1 mouse cellular context compared by ENCODE assay signal in genomic region chr17:36899376-36899775, GRCm38 (mm10).
TF ChIP-seq lines count a peak whose summit lies in the region.

No protein-coding gene starts in this region.

TF ChIP-seq in MEL, 35 proteins besides CTCF, POLR2A, EP300 and RAD21:
- TF ChIP-seq USF1 (IDR thresholded peaks at IDR 0.05; ENCODE audit: low read depth, low read length) = no peak
- TF ChIP-seq MXI1 (IDR thresholded peaks at IDR 0.05; ENCODE audit: low read depth, low read length) = no peak
- no peak for TF ChIP-seq GABPA (IDR thresholded peaks at IDR 0.05; ENCODE audit: low read depth, low read length)
- no peak for TF ChIP-seq USF2 (IDR thresholded peaks at IDR 0.05; ENCODE audit: borderline replicate concordance in 1 of 2, insufficient read depth in 1 of 2, low read depth in 1 of 2, low read length in 2 of 2)
- no peak for TF ChIP-seq BHLHE40 (IDR thresholded peaks at IDR 0.05; ENCODE audit: borderline replicate concordance, low read depth, low read length)
- TF ChIP-seq TAL1 (IDR thresholded peaks at IDR 0.05; ENCODE audit: low read length) = no peak
- TF ChIP-seq RCOR1 (IDR thresholded peaks at IDR 0.05; ENCODE audit: low read depth, low read length) = no peak
- no peak for TF ChIP-seq POLR2AphosphoS2 (IDR thresholded peaks at IDR 0.05; ENCODE audit: low read length)
- TF ChIP-seq NELFE (IDR thresholded peaks at IDR 0.05; ENCODE audit: low read depth, low read length) = no peak
- TF ChIP-seq JUND (IDR thresholded peaks at IDR 0.05; ENCODE audit: low read depth, low read length) = no peak
- no peak for TF ChIP-seq GATA1 (IDR thresholded peaks at IDR 0.05; ENCODE audit: low read depth, low read length)
- no peak for TF ChIP-seq CHD1 (IDR thresholded peaks at IDR 0.05; ENCODE audit: low read depth, low read length)
- TF ChIP-seq MAFK (IDR thresholded peaks at IDR 0.05; ENCODE audit: borderline replicate concordance, low read depth, low read length) = no peak
- TF ChIP-seq E2F4 (IDR thresholded peaks at IDR 0.05; ENCODE audit: borderline replicate concordance, low read depth, low read length) = no peak
